Mouse (Mus musculus) thymus, adult 2 months (tissue): ENCODE results near the gene Zfp934. TPM values are rescaled to one million over a fixed set of nuclear protein-coding genes. Genes with fewer than 3 reads are reported as not detected.
A peak's percentile ranks its signal among the peaks of the same experiment; 100 is the strongest.
"Not testable (repeated sequence)": the region's sequence is repeated elsewhere in the genome, so short reads cannot be mapped to it uniquely, and the experiment has no call there.

Experiments
- DNase-seq: peaks from one replicate; pipeline ENCODE4 v3.0.0; 2021
- H3K27ac ChIP-seq: fragments of 200-500 bp; 2 replicates; pipeline ENCODE4 v1.5.1; 2012; ENCODE audit warnings: low read length, control low read depth; ENCODE audit not compliant: control insufficient read depth, insufficient read depth
- H3K27me3 ChIP-seq: fragments of 200-500 bp; 2 replicates; pipeline ENCODE4 v1.6.1; 2012; ENCODE audit warnings: mild to moderate bottlenecking, low read length, moderate library complexity, mixed read lengths; ENCODE audit not compliant: control insufficient read depth, insufficient read depth
- H3K36me3 ChIP-seq: fragments of 200-500 bp; 2 replicates; pipeline ENCODE4 v1.6.1; 2012; ENCODE audit warnings: mild to moderate bottlenecking, low read length, moderate library complexity; ENCODE audit not compliant: control insufficient read depth, insufficient read depth
- H3K4me1 ChIP-seq: fragments of 200-500 bp; replicated peaks from 2 replicates; pipeline ENCODE4 v1.6.1; 2012; ENCODE audit warnings: low read length; ENCODE audit not compliant: control insufficient read depth, insufficient read depth
- H3K4me3 ChIP-seq: fragments of 200-500 bp; 2 replicates; pipeline ENCODE4 v1.5.1; 2012; ENCODE audit warnings: mild to moderate bottlenecking, low read length, control low read depth, moderate library complexity; ENCODE audit not compliant: control insufficient read depth, insufficient read depth
- WGBS: fragments of 180-500 bp; shearing (Covaris S2); methylation state at CpG from one replicate; pipeline ENCODE4 v1.1.7; 2018; 5-methylcytosine and 5-hydroxymethylcytosine counted together
- polyA plus RNA-seq: library from polyadenylated mRNA; depleted of rRNA; stranded (reverse); fragments of >200 nt; gene quantifications from 2 replicates; pipeline ENCODE4 v1.2.3, GENCODE M21; 2012; rRNA removed

Gene Zfp934
- polyA plus RNA-seq, result 2.3 and 2.7 TPM in 2 replicates

DNA sequence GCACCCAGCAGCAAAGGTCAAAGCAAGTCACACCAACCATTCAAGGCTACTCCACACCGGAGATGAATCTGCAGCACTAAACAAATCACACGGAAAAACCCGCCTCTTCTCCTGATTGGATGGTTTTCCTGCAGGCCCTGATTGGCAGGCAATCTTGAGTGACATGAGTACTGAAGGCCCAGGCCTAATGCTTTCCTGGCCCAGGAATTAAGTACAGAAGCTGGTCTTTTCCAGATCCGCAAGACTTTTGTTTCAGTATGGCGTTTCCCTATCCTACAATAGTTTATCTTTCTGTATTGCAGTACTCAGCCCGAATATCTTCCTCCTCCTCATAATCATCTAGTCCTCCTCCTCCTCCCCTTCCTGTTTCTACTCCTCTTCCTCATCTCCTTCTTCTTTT is at the start of gene Zfp934:
Gene Zfp934 (minus strand): TSS at position 101 of the 400 bp plus-strand sequence.
- H3K4me3 ChIP-seq, H3K36me3 ChIP-seq, DNase-seq, H3K27ac ChIP-seq, H3K27me3 ChIP-seq, H3K4me1 ChIP-seq: not testable (repeated sequence)
- 96% methylated on average over 4 of the region's 6 CpGs for WGBS

DNA sequence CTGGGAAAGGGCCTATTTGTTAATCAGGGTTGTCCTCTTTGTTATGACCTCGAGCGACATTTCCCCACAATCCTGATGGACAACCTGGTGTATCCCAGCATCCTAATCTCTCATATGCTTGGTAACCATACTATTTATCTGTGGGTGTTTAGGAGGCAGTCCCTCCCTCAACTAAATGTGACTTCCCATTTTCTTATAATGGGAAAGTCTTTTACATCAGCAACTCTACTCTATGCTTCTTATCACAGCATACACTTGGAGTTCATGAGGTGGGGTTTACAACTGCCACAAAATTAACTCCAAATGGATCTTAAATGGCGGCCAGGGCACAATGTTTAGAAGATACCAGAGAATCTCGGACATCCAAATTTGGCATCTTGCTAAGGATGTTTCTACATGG is 46.5 kb upstream of the Zfp934 start:
- DNase-seq, H3K36me3 ChIP-seq, H3K27ac ChIP-seq, H3K4me1 ChIP-seq, H3K27me3 ChIP-seq, H3K4me3 ChIP-seq: not testable (repeated sequence)
- 99% methylated on average over 4 of the region's 4 CpGs for WGBS

DNA sequence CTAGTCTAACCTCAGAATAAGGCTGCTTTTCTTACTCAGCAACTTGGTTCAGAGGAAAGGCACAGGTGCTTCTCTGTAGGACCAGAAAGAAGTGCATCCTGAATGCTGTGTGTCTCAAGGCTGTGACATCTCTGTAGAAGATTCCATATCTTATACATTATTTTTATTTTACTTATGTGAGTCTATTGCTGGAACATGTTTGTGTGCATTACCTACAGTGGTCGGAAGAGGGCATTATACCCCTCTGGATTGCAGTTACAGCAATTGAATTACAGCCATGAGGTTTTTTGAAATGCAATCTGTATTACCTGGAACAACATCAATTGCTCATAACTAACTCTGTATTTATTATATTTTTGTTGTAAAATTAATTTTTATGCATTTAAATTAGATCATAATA is 9.3 kb downstream of the Zfp934 start:
- WGBS, result 13% methylated on average over 1 of the region's 1 CpGs
- H3K4me1 ChIP-seq, H3K27ac ChIP-seq, H3K4me3 ChIP-seq, H3K36me3 ChIP-seq, H3K27me3 ChIP-seq: not testable (repeated sequence)
- DNase-seq, result peak; percentile 30

DNA sequence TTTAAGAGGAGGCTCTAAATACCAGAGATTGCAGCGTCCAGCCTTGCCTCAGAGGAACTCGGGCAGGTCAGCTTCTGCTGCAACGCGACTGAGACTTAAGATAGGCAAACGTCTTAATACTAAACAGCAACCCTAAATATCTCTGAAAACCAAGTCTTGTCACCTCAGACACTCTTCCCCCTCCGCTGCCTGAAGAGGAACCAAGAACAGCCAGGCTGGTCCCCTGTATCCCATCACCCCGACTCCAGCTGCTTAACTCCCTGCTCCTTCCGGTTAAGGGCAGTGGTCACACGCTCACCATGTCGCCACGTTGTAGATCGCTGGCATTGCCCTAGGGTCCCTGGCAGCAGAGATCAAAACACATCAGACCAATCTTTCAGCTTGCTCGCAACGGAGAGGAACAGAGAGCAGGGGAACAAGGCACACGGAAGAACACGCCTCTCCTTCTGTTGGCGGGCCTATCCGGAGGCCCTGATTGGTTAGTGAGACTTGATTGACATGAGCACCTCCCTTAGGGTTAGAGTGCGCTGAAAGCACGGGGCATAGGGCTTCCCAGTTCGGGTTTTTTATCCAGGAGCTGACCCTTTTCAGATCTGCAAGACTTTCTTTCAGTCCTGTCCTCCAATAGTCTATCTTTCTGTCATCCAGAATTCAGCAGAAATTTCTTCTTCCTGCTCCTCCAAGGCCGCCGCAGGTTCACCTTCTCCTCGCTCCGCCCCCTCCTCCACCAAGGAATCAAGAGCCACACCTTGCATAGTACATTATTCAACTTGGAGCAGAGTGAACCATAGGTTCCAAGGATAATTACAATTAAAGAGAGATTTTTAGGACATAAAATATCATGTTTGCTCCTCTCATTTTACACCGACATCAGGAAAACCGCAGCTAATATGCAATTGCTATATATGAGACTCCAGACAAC is 12.5 kb downstream of the Zfp934 start, which contains the start of gene Zfp935:
Gene Zfp935 (minus strand): TSS at position 323 of the 922 bp plus-strand sequence.
- not testable (repeated sequence) for H3K27me3 ChIP-seq, H3K36me3 ChIP-seq, H3K4me1 ChIP-seq
- peak; percentile 74 for DNase-seq
- Histone ChIP-seq H3K4me3 (peak within 1 kb of the TSS; percentile 96), H3K27ac (0 out of 2 replicates have a peak within 1 kb of the TSS, but pooled peaks have one; percentile 35)
- WGBS, result 4% methylated on average over 27 of the region's 27 CpGs

DNA sequence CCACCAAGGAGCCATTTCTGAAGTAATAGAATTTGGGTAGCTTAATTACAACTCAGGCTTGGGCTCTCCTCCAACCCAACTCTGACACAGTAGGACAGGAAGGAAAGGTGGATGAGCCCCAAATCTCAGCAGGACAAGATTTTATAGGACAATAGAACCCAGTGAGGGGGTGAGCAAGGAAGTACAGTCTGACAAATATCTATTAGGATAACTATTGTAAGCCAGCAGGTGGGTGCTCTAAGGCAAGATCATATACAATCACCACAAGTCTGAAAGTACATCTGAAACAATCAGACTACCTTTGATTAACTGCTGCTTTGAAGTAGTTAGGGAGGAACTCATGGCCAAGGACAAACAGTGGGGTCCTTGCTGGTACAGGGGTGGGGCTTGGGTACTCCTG is 40.9 kb downstream of the Zfp934 start:
- H3K4me3 ChIP-seq, H3K36me3 ChIP-seq, H3K27me3 ChIP-seq, DNase-seq, H3K27ac ChIP-seq, H3K4me1 ChIP-seq: not testable (repeated sequence)

DNA sequence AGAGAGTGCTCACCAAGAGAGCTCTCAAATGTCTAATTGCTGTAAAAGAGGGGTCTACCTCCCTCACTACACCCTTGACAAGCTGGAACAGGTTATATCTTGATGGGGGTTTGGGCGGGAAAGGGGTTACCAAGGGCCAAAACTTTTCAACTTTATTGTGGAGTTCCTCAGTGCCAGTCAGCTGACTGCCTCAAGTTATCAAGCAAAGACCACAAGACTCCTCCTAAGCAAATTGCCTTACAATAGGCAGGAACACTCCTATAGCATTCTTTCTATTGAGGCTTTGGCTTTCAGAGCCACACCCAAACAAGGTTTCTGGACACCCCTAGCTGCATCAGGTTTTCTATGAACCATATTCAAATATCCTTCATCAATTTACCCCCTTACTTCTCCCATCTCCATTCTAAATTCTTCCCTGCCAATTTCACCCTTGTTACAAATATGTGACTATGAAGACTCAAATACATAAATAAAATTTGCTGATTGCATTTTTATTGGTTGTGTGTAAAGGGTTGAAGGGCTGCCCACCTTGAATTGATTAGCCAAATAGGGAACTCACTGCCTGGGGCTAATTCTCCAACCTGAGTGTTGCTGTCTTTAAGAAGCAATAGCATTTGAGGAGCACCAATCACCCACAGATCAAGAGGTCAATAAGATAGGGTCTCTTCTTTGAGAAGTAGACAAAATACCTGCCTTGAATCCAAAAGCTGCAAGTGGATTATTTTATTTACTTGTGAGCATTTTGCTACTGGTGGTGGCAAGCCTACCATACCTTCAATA is 60.2 kb downstream of the Zfp934 start:
- 94% methylated on average over 1 of the region's 1 CpGs for WGBS
- not testable (repeated sequence) for H3K4me3 ChIP-seq

DNA sequence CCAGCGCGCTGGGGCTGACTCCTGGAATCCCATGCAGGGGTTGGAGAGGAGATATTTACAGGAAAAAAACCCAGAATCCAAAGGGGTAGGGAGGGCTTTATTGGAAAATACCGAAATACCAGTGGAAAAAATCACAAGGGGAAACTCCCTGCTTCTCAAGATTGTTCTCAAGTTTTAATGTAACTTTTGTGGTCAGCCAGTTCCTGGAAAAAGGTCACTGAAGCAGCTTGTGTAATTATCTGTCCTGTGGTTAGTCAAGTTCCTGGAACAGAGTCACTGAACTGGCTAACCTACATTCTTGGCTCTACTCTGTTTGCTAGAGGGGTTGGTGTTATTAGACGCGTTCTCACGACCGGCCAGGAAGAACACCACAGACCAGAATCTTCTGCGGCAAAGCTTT is 98.3 kb downstream of the Zfp934 start:
- not testable (repeated sequence) for H3K27me3 ChIP-seq, DNase-seq
- WGBS, result 93% methylated on average over 8 of the region's 8 CpGs

More for the DNA sequence above, 60.2 kb downstream of the Zfp934 start:
- H3K27ac ChIP-seq, H3K27me3 ChIP-seq, H3K36me3 ChIP-seq, DNase-seq, H3K4me1 ChIP-seq: not testable (repeated sequence)

DNA sequence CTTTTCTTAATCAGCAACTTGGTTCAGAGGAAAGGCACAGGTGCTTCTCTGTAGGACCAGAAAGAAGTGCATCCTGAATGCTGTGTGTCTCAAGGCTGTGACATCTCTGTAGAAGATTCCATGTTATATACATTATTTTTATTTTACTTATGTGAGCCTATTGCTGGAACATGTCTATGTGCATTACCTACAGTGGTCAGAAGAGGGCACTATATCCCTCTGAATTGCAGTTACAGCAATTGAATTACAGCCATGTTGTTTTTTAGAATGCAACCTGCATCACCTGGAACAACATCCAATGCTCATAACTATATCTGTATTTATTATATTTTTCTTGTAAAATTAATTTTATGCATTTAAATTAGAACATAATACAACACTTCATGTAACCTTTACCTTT is 101.1 kb downstream of the Zfp934 start:
- DNase-seq, result peak; percentile 59
- not testable (repeated sequence) for H3K36me3 ChIP-seq, H3K27me3 ChIP-seq, H3K27ac ChIP-seq, H3K4me3 ChIP-seq, H3K4me1 ChIP-seq

More for the DNA sequence above, 98.3 kb downstream of the Zfp934 start:
- H3K4me1 ChIP-seq, H3K4me3 ChIP-seq, H3K36me3 ChIP-seq, H3K27ac ChIP-seq: not testable (repeated sequence)
